Comparison of ENCODE assay signal across 8 mouse cellular contexts in genomic region chr11:100388588-100388987, GRCm38 (mm10). TPM values are rescaled to one million over a fixed set of nuclear protein-coding genes. Genes with fewer than 3 reads are reported as not detected.
DNase-seq lines count a peak whose midpoint lies in the region; ATAC-seq and TF ChIP-seq lines count a peak whose summit lies in the region.

No protein-coding gene starts in this region.

- no peaks in the 10 kb centered on the region for H3K27me3 ChIP-seq in heart, postnatal 0 days (ENCODE audit: control insufficient read depth, insufficient read depth, low read length)
- no peaks in the 10 kb centered on the region for H3K27me3 ChIP-seq in limb, embryonic 14.5 days (ENCODE audit: control insufficient read depth, insufficient read depth, low read length)

- peaks cover 31% of the 10 kb centered on the region for H3K36me3 ChIP-seq in heart, postnatal 0 days (replicated peaks; ENCODE audit: control insufficient read depth, insufficient read depth, low read length)
- H3K36me3 ChIP-seq in limb, embryonic 14.5 days (ENCODE audit: control insufficient read depth, insufficient read depth, low read length), result peaks cover 22% of the 10 kb centered on the region

- H3K4me1 ChIP-seq in heart, postnatal 0 days (ENCODE audit: control insufficient read depth, insufficient read depth), result peaks cover 72% of the 10 kb centered on the region
- H3K4me1 ChIP-seq in limb, embryonic 14.5 days (ENCODE audit: control insufficient read depth, insufficient read depth, low read length), result peaks cover 21% of the 10 kb centered on the region

- peak overlapping the region; percentile 40 for H3K4me2 ChIP-seq in heart, postnatal 0 days (ENCODE audit: low read depth, low read length)
- peak overlapping the region; percentile 13; the same call in 1 of the 2 replicates for H3K4me2 ChIP-seq in limb, embryonic 14.5 days (replicated peaks; ENCODE audit: low read depth, low read length, severe bottlenecking)

- H3K9ac ChIP-seq in heart, postnatal 0 days (replicated peaks; ENCODE audit: low read depth, low read length), result no peak overlapping the region
- no peak overlapping the region for H3K9ac ChIP-seq in limb, embryonic 14.5 days (ENCODE audit: low read depth, low read length, severe bottlenecking)

- H3K27ac ChIP-seq in heart, postnatal 0 days (ENCODE audit: low read depth), result peak overlapping the region; percentile 88
- H3K27ac ChIP-seq in limb, embryonic 14.5 days (replicated peaks; ENCODE audit: low read depth, low read length), result no peak overlapping the region

- no peak for TF ChIP-seq POLR2A in limb, embryonic 14.5 days (IDR thresholded peaks at IDR 0.05; ENCODE audit: borderline replicate concordance, extremely low read depth, insufficient read depth, insufficient read length)

- TF ChIP-seq EP300 in heart, postnatal 0 days (IDR thresholded peaks at IDR 0.05; ENCODE audit: low read depth), result peak; percentile 59; the same call in 1 of the 2 replicates

- DNase-seq in adrenal gland, adult 8-10 months, result peak; percentile 63
- peak; percentile 64 to 69 for DNase-seq in cerebellum, postnatal 25 days
- peak; percentile 51 for DNase-seq in heart, postnatal 0 days (ENCODE audit: low spot score)
- no peak for DNase-seq in limb, embryonic 14.5 days (ENCODE audit: low spot score)
- DNase-seq in urinary bladder, postnatal 10 days (ENCODE audit: low spot score), result no peak
- no peak for DNase-seq in left cerebral cortex, postnatal 36 days (ENCODE audit: low spot score in 2 of 2)
- DNase-seq in urinary bladder, adult 2 months (ENCODE audit: low spot score), result no peak

- no peaks in the 10 kb centered on the region for H3K9me3 ChIP-seq in heart, postnatal 0 days (replicated peaks; ENCODE audit: control insufficient read depth, low read length)
- H3K9me3 ChIP-seq in limb, embryonic 14.5 days (ENCODE audit: control insufficient read depth, low read length), result no peaks in the 10 kb centered on the region

- intact Hi-C loops in left cerebral cortex, postnatal 36 days (cut with DNase I), result no loop called here

- no peak for TF ChIP-seq CTCF in heart, postnatal 0 days (IDR thresholded peaks at IDR 0.05; ENCODE audit: low read depth)

- ATAC-seq in heart, postnatal 0 days (ENCODE audit: insufficient read depth, low read depth), result 0 out of 2 replicates have a peak, but pooled peaks have one; percentile 11
- no peak for ATAC-seq in limb, embryonic 14.5 days (ENCODE audit: low FRiP score, low read depth)
- ATAC-seq in megakaryocyte-erythroid progenitor cell, adult 5-6 weeks (replicated peaks; ENCODE audit: low FRiP score, low TSS enrichment, poor library complexity, severe bottlenecking), result no peak

- WGBS in heart, postnatal 0 days, result 31% methylated on average over 6 of the region's 6 CpGs
- 71% methylated on average over 6 of the region's 6 CpGs for WGBS in limb, embryonic 14.5 days

- H3K4me3 ChIP-seq in heart, postnatal 0 days (ENCODE audit: low read depth, low read length), result peak overlapping the region; percentile 11; the same call in 1 of the 2 replicates
- no peak overlapping the region for H3K4me3 ChIP-seq in limb, embryonic 14.5 days (replicated peaks; ENCODE audit: low read length)

RNA-seq across cellular contexts. Expression of gene Jup, which starts 9.0 kb away (rescaled TPM):
- 100 to 1,000 TPM in 1 of 4 experiments, 10 to 100 TPM in 3; 57.5 to 101 (median 82.0) TPM for total RNA-seq in adrenal gland, adult 8-10 months (2022)
- 319 and 341 TPM in 2 replicates for total RNA-seq in heart, postnatal 0 days (2014; rRNA removed; ENCODE audit: low replicate concordance)
- 135 and 142 TPM in 2 replicates for polyA plus RNA-seq in heart, postnatal 0 days (2015; fragmentation: Nextera tagmentation; extraction: Ambion mirVana)
- polyA plus RNA-seq in limb, embryonic 14.5 days (2012; rRNA removed), result 111 and 123 TPM in 2 replicates
- polyA plus RNA-seq in limb, embryonic 14.5 days (2014; fragmentation: Nextera tagmentation; extraction: Ambion mirVana), result 145 and 159 TPM in 2 replicates
- total RNA-seq in megakaryocyte-erythroid progenitor cell, adult 5-6 weeks (2014; fragmentation: Nextera tagmentation), result 0.40 and 0.81 TPM in 2 replicates
- 0.52 and 0.80 TPM in 2 replicates for total RNA-seq in megakaryocyte-erythroid progenitor cell, adult 5-6 weeks (2017)
- total RNA-seq in left cerebral cortex, postnatal 36 days (2021), result 10 to 100 TPM; 44.1 to 49.2 TPM
- 92.4 and 119 TPM in 2 replicates for polyA plus RNA-seq in urinary bladder, adult 2 months (2012; rRNA removed)

RNA-seq across cellular contexts. Expression of gene P3h4, which starts 26.0 kb away (rescaled TPM):
- total RNA-seq in adrenal gland, adult 8-10 months (2022), result 10 to 100 TPM; 28.4 to 63.1 (median 42.6) TPM
- 58.0 and 66.1 TPM in 2 replicates for total RNA-seq in heart, postnatal 0 days (2014; rRNA removed; ENCODE audit: low replicate concordance)
- polyA plus RNA-seq in heart, postnatal 0 days (2015; fragmentation: Nextera tagmentation; extraction: Ambion mirVana), result 39.3 and 42.9 TPM in 2 replicates
- polyA plus RNA-seq in limb, embryonic 14.5 days (2012; rRNA removed), result 120 and 160 TPM in 2 replicates
- polyA plus RNA-seq in limb, embryonic 14.5 days (2014; fragmentation: Nextera tagmentation; extraction: Ambion mirVana), result 92.1 and 95.2 TPM in 2 replicates
- 1.0 TPM in 1 of 2 replicates, not detected in the other for total RNA-seq in megakaryocyte-erythroid progenitor cell, adult 5-6 weeks (2014; fragmentation: Nextera tagmentation)
- total RNA-seq in megakaryocyte-erythroid progenitor cell, adult 5-6 weeks (2017), result 0.08 and 0.33 TPM in 2 replicates
- 10 to 100 TPM in 1 of 2 experiments, 1 to 10 TPM in 1; 7.9 to 10.6 TPM for total RNA-seq in left cerebral cortex, postnatal 36 days (2021)
- 53.4 and 56.2 TPM in 2 replicates for polyA plus RNA-seq in urinary bladder, adult 2 months (2012; rRNA removed)

RNA-seq across cellular contexts. Expression of gene Fkbp10, which starts 26.9 kb away (rescaled TPM):
- 10 to 100 TPM; 15.4 to 57.8 (median 31.3) TPM for total RNA-seq in adrenal gland, adult 8-10 months (2022)
- 106 and 114 TPM in 2 replicates for total RNA-seq in heart, postnatal 0 days (2014; rRNA removed; ENCODE audit: low replicate concordance)
- polyA plus RNA-seq in heart, postnatal 0 days (2015; fragmentation: Nextera tagmentation; extraction: Ambion mirVana), result 93.0 and 95.9 TPM in 2 replicates
- polyA plus RNA-seq in limb, embryonic 14.5 days (2012; rRNA removed), result 251 and 316 TPM in 2 replicates
- polyA plus RNA-seq in limb, embryonic 14.5 days (2014; fragmentation: Nextera tagmentation; extraction: Ambion mirVana), result 179 and 187 TPM in 2 replicates
- not detected in 2 replicates for total RNA-seq in megakaryocyte-erythroid progenitor cell, adult 5-6 weeks (2014; fragmentation: Nextera tagmentation)
- total RNA-seq in megakaryocyte-erythroid progenitor cell, adult 5-6 weeks (2017), result 0.53 TPM in 1 of 2 replicates, not detected in the other
- 1 to 10 TPM; 5.3 to 6.6 TPM for total RNA-seq in left cerebral cortex, postnatal 36 days (2021)
- polyA plus RNA-seq in urinary bladder, adult 2 months (2012; rRNA removed), result 84.6 and 90.5 TPM in 2 replicates

RNA-seq across cellular contexts. Expression of gene Hap1, which starts 32.7 kb away (rescaled TPM):
- total RNA-seq in adrenal gland, adult 8-10 months (2022), result 100 to 1,000 TPM in 2 of 4 experiments, 10 to 100 TPM in 2; 50.2 to 117 (median 83.7) TPM
- total RNA-seq in heart, postnatal 0 days (2014; rRNA removed; ENCODE audit: low replicate concordance), result 3.5 and 5.7 TPM in 2 replicates
- 2.0 TPM in 2 replicates for polyA plus RNA-seq in heart, postnatal 0 days (2015; fragmentation: Nextera tagmentation; extraction: Ambion mirVana)
- polyA plus RNA-seq in limb, embryonic 14.5 days (2012; rRNA removed), result 3.8 and 4.4 TPM in 2 replicates
- 1.4 and 1.6 TPM in 2 replicates for polyA plus RNA-seq in limb, embryonic 14.5 days (2014; fragmentation: Nextera tagmentation; extraction: Ambion mirVana)
- not detected in 2 replicates for total RNA-seq in megakaryocyte-erythroid progenitor cell, adult 5-6 weeks (2014; fragmentation: Nextera tagmentation)
- not detected in 2 replicates for total RNA-seq in megakaryocyte-erythroid progenitor cell, adult 5-6 weeks (2017)
- total RNA-seq in left cerebral cortex, postnatal 36 days (2021), result 100 to 1,000 TPM in 1 of 2 experiments, 10 to 100 TPM in 1; 88.1 to 173 TPM
- 3.6 and 4.3 TPM in 2 replicates for polyA plus RNA-seq in urinary bladder, adult 2 months (2012; rRNA removed)

RNA-seq across cellular contexts. Expression of gene Nt5c3b, which starts 53.0 kb away (rescaled TPM):
- 10 to 100 TPM; 49.7 to 76.8 (median 68.5) TPM for total RNA-seq in adrenal gland, adult 8-10 months (2022)
- total RNA-seq in heart, postnatal 0 days (2014; rRNA removed; ENCODE audit: low replicate concordance), result 54.4 and 68.3 TPM in 2 replicates
- polyA plus RNA-seq in heart, postnatal 0 days (2015; fragmentation: Nextera tagmentation; extraction: Ambion mirVana), result 84.7 and 85.0 TPM in 2 replicates
- 131 and 140 TPM in 2 replicates for polyA plus RNA-seq in limb, embryonic 14.5 days (2012; rRNA removed)
- 138 and 147 TPM in 2 replicates for polyA plus RNA-seq in limb, embryonic 14.5 days (2014; fragmentation: Nextera tagmentation; extraction: Ambion mirVana)
- total RNA-seq in megakaryocyte-erythroid progenitor cell, adult 5-6 weeks (2014; fragmentation: Nextera tagmentation), result 35.7 and 54.2 TPM in 2 replicates
- 25.9 and 33.8 TPM in 2 replicates for total RNA-seq in megakaryocyte-erythroid progenitor cell, adult 5-6 weeks (2017)
- 10 to 100 TPM; 46.3 to 48.5 TPM for total RNA-seq in left cerebral cortex, postnatal 36 days (2021)
- polyA plus RNA-seq in urinary bladder, adult 2 months (2012; rRNA removed), result 128 and 134 TPM in 2 replicates

Comparison
In these comparisons a context has a peak if more than half of its experiments do, and no peak if none do; other contexts are left out.
1. DNase-seq: peak in adrenal gland, adult 8-10 months (single experiment), cerebellum, postnatal 25 days (2 of 2) and heart, postnatal 0 days (single experiment); none in limb, embryonic 14.5 days (single experiment), urinary bladder, postnatal 10 days (single experiment), left cerebral cortex, postnatal 36 days (0 of 2) and urinary bladder, adult 2 months (single experiment).
2. RNA of gene Jup, which starts 9.0 kb away (total RNA-seq): 319 to 341 TPM in heart, postnatal 0 days, 57.5 to 101 TPM in adrenal gland, adult 8-10 months and 44.1 to 49.2 TPM in left cerebral cortex, postnatal 36 days; 0.40 to 0.81 TPM in megakaryocyte-erythroid progenitor cell, adult 5-6 weeks; every median in the first group is over 10 times any median in the second.
3. RNA of gene P3h4, which starts 26.0 kb away (total RNA-seq): 58.0 to 66.1 TPM in heart, postnatal 0 days, 28.4 to 63.1 TPM in adrenal gland, adult 8-10 months and 7.9 to 10.6 TPM in left cerebral cortex, postnatal 36 days; 0.08 to 1.0 TPM in megakaryocyte-erythroid progenitor cell, adult 5-6 weeks; every median in the first group is over 4 times any median in the second.
4. RNA of gene Fkbp10, which starts 26.9 kb away (total RNA-seq): 106 to 114 TPM in heart, postnatal 0 days, 15.4 to 57.8 TPM in adrenal gland, adult 8-10 months and 5.3 to 6.6 TPM in left cerebral cortex, postnatal 36 days; 0.53 TPM in megakaryocyte-erythroid progenitor cell, adult 5-6 weeks; every median in the first group is over 4 times any median in the second.